Mouse (Mus musculus): ENCODE measurements around the gene Katna1. TPM values are rescaled to one million over a fixed set of nuclear protein-coding genes. Genes with fewer than 3 reads are reported as not detected.

Gene Katna1
- polyA plus RNA-seq, 1 experiment from 2014 or later = 58.7 TPM

- WGBS = 92% methylated on average over 3 of the region's 3 CpGs
- no peak overlapping the region for H3K4me3 ChIP-seq (ENCODE audit: low read length)
- no peak overlapping the region for H3K27ac ChIP-seq (ENCODE audit: low read length)
- ATAC-seq (ENCODE audit: low FRiP score, low TSS enrichment) = no peak
- H3K4me2 ChIP-seq (replicated peaks; ENCODE audit: low read depth, low read length) = no peak overlapping the region
- H3K27me3 ChIP-seq (ENCODE audit: insufficient read depth, low read length) = no peaks in the 10 kb centered on the region
- no peaks in the 10 kb centered on the region for H3K9me3 ChIP-seq (ENCODE audit: low read length)
- no peak overlapping the region for H3K9ac ChIP-seq (replicated peaks; ENCODE audit: low read length)
- H3K4me1 ChIP-seq (ENCODE audit: insufficient read depth, low read length) = no peaks in the 10 kb centered on the region
- H3K36me3 ChIP-seq (ENCODE audit: insufficient read depth, low read length) = peaks cover 58% of the 10 kb centered on the region
Observed at GRCm38 (mm10) chr10:7801258-7801657, 75.5 kb downstream of the Katna1 start.

- no peak overlapping the region for H3K4me3 ChIP-seq (ENCODE audit: low read length)
- H3K36me3 ChIP-seq (ENCODE audit: insufficient read depth, low read length) = peaks cover 50% of the 10 kb centered on the region
- no peak overlapping the region for H3K27ac ChIP-seq (ENCODE audit: low read length)
- H3K27me3 ChIP-seq (ENCODE audit: insufficient read depth, low read length) = no peaks in the 10 kb centered on the region
- H3K4me2 ChIP-seq (replicated peaks; ENCODE audit: low read depth, low read length) = no peak overlapping the region
- no peak overlapping the region for H3K9ac ChIP-seq (replicated peaks; ENCODE audit: low read length)
- ATAC-seq (ENCODE audit: low FRiP score, low TSS enrichment) = no peak
- no peaks in the 10 kb centered on the region for H3K9me3 ChIP-seq (ENCODE audit: low read length)
- WGBS = 89% methylated on average over 2 of the region's 2 CpGs
- H3K4me1 ChIP-seq (ENCODE audit: insufficient read depth, low read length) = no peaks in the 10 kb centered on the region
Observed at GRCm38 (mm10) chr10:7802519-7803140, 76.8 kb downstream of the Katna1 start.

GRCm38 (mm10) chr10:7809937-7810336, 84.1 kb downstream of the Katna1 start:
- no peak for ATAC-seq (ENCODE audit: low FRiP score, low TSS enrichment)
- H3K36me3 ChIP-seq (ENCODE audit: insufficient read depth, low read length) = peaks cover 34% of the 10 kb centered on the region
- no peak overlapping the region for H3K9ac ChIP-seq (replicated peaks; ENCODE audit: low read length)
- no peaks in the 10 kb centered on the region for H3K27me3 ChIP-seq (ENCODE audit: insufficient read depth, low read length)
- H3K4me2 ChIP-seq (replicated peaks; ENCODE audit: low read depth, low read length) = no peak overlapping the region
- H3K9me3 ChIP-seq (ENCODE audit: low read length) = no peaks in the 10 kb centered on the region
- no peak overlapping the region for H3K27ac ChIP-seq (ENCODE audit: low read length)
- no peak overlapping the region for H3K4me3 ChIP-seq (ENCODE audit: low read length)
- no peaks in the 10 kb centered on the region for H3K4me1 ChIP-seq (ENCODE audit: insufficient read depth, low read length)
- 50% methylated on average over 2 of the region's 2 CpGs for WGBS

Other genes starting within 250 kb of the Katna1 start
- 1.5 and 1.7 TPM in 2 replicates for gene Lrp11, start 136.2 kb upstream of the Katna1 start, polyA plus RNA-seq (2015; fragmentation: Nextera tagmentation; extraction: Ambion mirVana)
- 52.2 and 56.8 TPM in 2 replicates for gene Nup43, start 58.5 kb upstream of the Katna1 start, polyA plus RNA-seq (2015; fragmentation: Nextera tagmentation; extraction: Ambion mirVana)
- 120 and 124 TPM in 2 replicates for gene Pcmt1, start 44.9 kb upstream of the Katna1 start, polyA plus RNA-seq (2015; fragmentation: Nextera tagmentation; extraction: Ambion mirVana)
- 7.4 and 9.4 TPM in 2 replicates for gene Lats1, start 44.8 kb upstream of the Katna1 start, polyA plus RNA-seq (2015; fragmentation: Nextera tagmentation; extraction: Ambion mirVana)
- gene Ginm1, start 66.8 kb downstream of the Katna1 start, polyA plus RNA-seq (2015; fragmentation: Nextera tagmentation; extraction: Ambion mirVana) = 100 and 102 TPM in 2 replicates
- 40.8 and 41.2 TPM in 2 replicates for gene Ppil4, start 66.9 kb downstream of the Katna1 start, polyA plus RNA-seq (2015; fragmentation: Nextera tagmentation; extraction: Ambion mirVana)
- 0.16 and 0.17 TPM in 2 replicates for gene Zc3h12d, start 106.5 kb downstream of the Katna1 start, polyA plus RNA-seq (2015; fragmentation: Nextera tagmentation; extraction: Ambion mirVana)
- gene Tab2, start 230.2 kb downstream of the Katna1 start, polyA plus RNA-seq (2015; fragmentation: Nextera tagmentation; extraction: Ambion mirVana) = 17.7 and 20.2 TPM in 2 replicates

Data from kidney, embryonic 16.5 days (tissue).